Mouse (Mus musculus) intestine, embryonic 15.5 days (tissue): ENCODE results near the gene Arhgef1. TPM values are rescaled to one million over a fixed set of nuclear protein-coding genes. Genes with fewer than 3 reads are reported as not detected.
"Not testable (repeated sequence)": the region's sequence is repeated elsewhere in the genome, so short reads cannot be mapped to it uniquely, and the experiment has no call there.

Experiments used
- ATAC-seq: fragments of 200-750 bp; cut with Nextera tagmentation; 2 replicates; pipeline ENCODE4 v1.8.0; 2017; ENCODE audit warnings: moderate TSS enrichment, moderate library complexity
- H3K27ac ChIP-seq: fragments of 300-500 bp; sonication (generic); 2 replicates; pipeline ENCODE4 v1.5.1; 2015; ENCODE audit warnings: mild to moderate bottlenecking, inconsistent platforms
- H3K27me3 ChIP-seq: fragments of 300-500 bp; sonication (generic); replicated peaks from 2 replicates; pipeline ENCODE4 v1.6.1; 2015; ENCODE audit warnings: inconsistent platforms
- H3K36me3 ChIP-seq: fragments of 300-500 bp; sonication (generic); 2 replicates; pipeline ENCODE4 v1.6.1; 2015; ENCODE audit warnings: inconsistent platforms
- H3K4me1 ChIP-seq: fragments of 300-500 bp; sonication (generic); replicated peaks from 2 replicates; pipeline ENCODE4 v1.6.1; 2015; ENCODE audit warnings: inconsistent platforms
- H3K4me2 ChIP-seq: fragments of 300-500 bp; sonication (generic); replicated peaks from 2 replicates; pipeline ENCODE4 v1.6.1; 2015; ENCODE audit warnings: mild to moderate bottlenecking, inconsistent platforms
- H3K4me3 ChIP-seq: fragments of 300-500 bp; sonication (generic); replicated peaks from 2 replicates; pipeline ENCODE4 v1.5.1; 2015; ENCODE audit warnings: inconsistent platforms
- H3K9ac ChIP-seq: fragments of 300-500 bp; sonication (generic); 2 replicates; pipeline ENCODE4 v1.6.1; 2015; ENCODE audit warnings: inconsistent platforms
- H3K9me3 ChIP-seq: fragments of 300-500 bp; sonication (generic); 2 replicates; pipeline ENCODE4 v1.6.1; 2016; ENCODE audit warnings: inconsistent platforms
- WGBS: fragments of 180-500 bp; shearing (Covaris S2); methylation state at CpG from one replicate; pipeline ENCODE4 v1.1.7; 2015; 5-methylcytosine and 5-hydroxymethylcytosine counted together
- polyA plus RNA-seq: library from polyadenylated mRNA; unstranded; fragments of >200 nt; fragmentation: Nextera tagmentation; extraction: Ambion mirVana; gene quantifications from 2 replicates; pipeline ENCODE4 v1.2.1, GENCODE M21; 2015

Arhgef1 gene
- polyA plus RNA-seq, 1 experiment from 2014 or later, result 76.5 TPM

GRCm38 (mm10) chr7:24892125-24892583 is 10.6 kb upstream of the Arhgef1 start:
- H3K4me1 ChIP-seq, result peaks cover 4% of the 10 kb centered on the region; the same call in 1 of the 2 replicates
- no peak for ATAC-seq
- no peak overlapping the region for H3K9ac ChIP-seq
- WGBS, result 60% methylated on average over 2 of the region's 2 CpGs
- no peak overlapping the region for H3K27ac ChIP-seq
- H3K4me3 ChIP-seq, result no peak overlapping the region
- H3K36me3 ChIP-seq, result peaks cover 23% of the 10 kb centered on the region
- H3K27me3 ChIP-seq, result no peaks in the 10 kb centered on the region
- no peaks in the 10 kb centered on the region for H3K9me3 ChIP-seq
- no peak overlapping the region for H3K4me2 ChIP-seq

GRCm38 (mm10) chr7:24895749-24896148 is 7.0 kb upstream of the Arhgef1 start:
- not testable (repeated sequence) for H3K27ac ChIP-seq, H3K4me3 ChIP-seq, H3K4me2 ChIP-seq, H3K9ac ChIP-seq, H3K4me1 ChIP-seq, ATAC-seq, H3K9me3 ChIP-seq, H3K36me3 ChIP-seq, H3K27me3 ChIP-seq
- WGBS, result 95% methylated on average over 2 of the region's 2 CpGs

- no peak for ATAC-seq
- no peak overlapping the region for H3K4me2 ChIP-seq
- no peaks in the 10 kb centered on the region for H3K4me1 ChIP-seq
- H3K9me3 ChIP-seq, result no peaks in the 10 kb centered on the region
- 89% methylated on average over 8 of the region's 8 CpGs for WGBS
- H3K27ac ChIP-seq, result no peak overlapping the region
- H3K4me3 ChIP-seq, result no peak overlapping the region
- H3K9ac ChIP-seq, result no peak overlapping the region
- no peaks in the 10 kb centered on the region for H3K36me3 ChIP-seq
- no peaks in the 10 kb centered on the region for H3K27me3 ChIP-seq
Observed at GRCm38 (mm10) chr7:24896269-24896668, 6.4 kb upstream of the Arhgef1 start.

- Histone ChIP-seq H3K27ac (no peak within 1 kb of the TSS), H3K9me3 (no peaks in the 10 kb centered on the region), H3K36me3 (no peaks in the 10 kb centered on the region), H3K4me3 (no peak within 1 kb of the TSS), H3K9ac (no peak within 1 kb of the TSS), H3K4me1 (no peaks in the 10 kb centered on the region; the same call in 1 of the 2 replicates), H3K27me3 (no peaks in the 10 kb centered on the region), H3K4me2 (no peak within 1 kb of the TSS)
- 61% methylated on average over 12 of the region's 12 CpGs for WGBS
- ATAC-seq, result no peak
Observed at GRCm38 (mm10) chr7:24897224-24897623, 5.5 kb upstream of the Arhgef1 start, which contains the start of gene Cd79a. TSS of gene Cd79a (plus strand) at chr7:24897381.

GRCm38 (mm10) chr7:24897959-24898358 is 4.8 kb upstream of the Arhgef1 start:
- H3K4me1 ChIP-seq, result peaks cover 3% of the 10 kb centered on the region; the same call in 1 of the 2 replicates
- H3K4me2 ChIP-seq, result no peak overlapping the region
- no peak overlapping the region for H3K9ac ChIP-seq
- no peaks in the 10 kb centered on the region for H3K27me3 ChIP-seq
- H3K36me3 ChIP-seq, result no peaks in the 10 kb centered on the region
- H3K9me3 ChIP-seq, result no peaks in the 10 kb centered on the region
- no peak overlapping the region for H3K4me3 ChIP-seq
- 71% methylated on average over 5 of the region's 5 CpGs for WGBS
- ATAC-seq, result no peak
- no peak overlapping the region for H3K27ac ChIP-seq

GRCm38 (mm10) chr7:24901114-24901513 is 1.6 kb upstream of the Arhgef1 start:
- ATAC-seq, result no peak
- H3K4me1 ChIP-seq, result peaks cover 10% of the 10 kb centered on the region

GRCm38 (mm10) chr7:24901842-24902241 is 870 bp upstream of the Arhgef1 start:
- H3K4me1 ChIP-seq, result peaks cover 17% of the 10 kb centered on the region
- H3K9ac ChIP-seq, result no peak overlapping the region
- ATAC-seq, result no peak
- no peak overlapping the region for H3K4me3 ChIP-seq
- no peak overlapping the region; the same call in 1 of the 2 replicates for H3K27ac ChIP-seq
- H3K27me3 ChIP-seq, result no peaks in the 10 kb centered on the region
- no peaks in the 10 kb centered on the region for H3K36me3 ChIP-seq
- 57% methylated on average over 1 of the region's 1 CpGs for WGBS
- no peak overlapping the region for H3K4me2 ChIP-seq
- no peaks in the 10 kb centered on the region for H3K9me3 ChIP-seq

More at GRCm38 (mm10) chr7:24901114-24901513, 1.6 kb upstream of the Arhgef1 start:
- H3K4me2 ChIP-seq, result no peak overlapping the region
- no peak overlapping the region for H3K9ac ChIP-seq
- H3K27me3 ChIP-seq, result no peaks in the 10 kb centered on the region
- WGBS, result 77% methylated on average over 6 of the region's 6 CpGs
- H3K36me3 ChIP-seq, result no peaks in the 10 kb centered on the region
- H3K27ac ChIP-seq, result no peak overlapping the region
- H3K4me3 ChIP-seq, result no peak overlapping the region
- no peaks in the 10 kb centered on the region for H3K9me3 ChIP-seq

GRCm38 (mm10) chr7:24902264-24902629 is 465 bp upstream of the Arhgef1 start:
- Histone ChIP-seq H3K4me1 (peaks cover 21% of the 10 kb centered on the region), H3K4me3 (peak overlapping the region; percentile 83), H3K4me2 (peak overlapping the region; percentile 78), H3K27ac (peak overlapping the region; percentile 92), H3K9me3 (no peaks in the 10 kb centered on the region), H3K9ac (peak overlapping the region; percentile 76), H3K36me3 (no peaks in the 10 kb centered on the region), H3K27me3 (no peaks in the 10 kb centered on the region)
- 42% methylated on average over 2 of the region's 2 CpGs for WGBS
- no peak for ATAC-seq

- H3K9ac ChIP-seq, result peak overlapping the region; percentile 76
- ATAC-seq, result no peak
Observed at GRCm38 (mm10) chr7:24903444-24903825, 723 bp downstream of the Arhgef1 start.

GRCm38 (mm10) chr7:24904070-24904483 is 1.4 kb downstream of the Arhgef1 start:
- peak; percentile 96 for ATAC-seq
- peak overlapping the region; percentile 78 for H3K4me2 ChIP-seq
- no peaks in the 10 kb centered on the region for H3K9me3 ChIP-seq
- peaks cover 27% of the 10 kb centered on the region for H3K4me1 ChIP-seq
- H3K27me3 ChIP-seq, result no peaks in the 10 kb centered on the region
- H3K36me3 ChIP-seq, result peaks cover 4% of the 10 kb centered on the region; the same call in 1 of the 2 replicates
- WGBS, result under 1% methylated on average over 29 of the region's 30 CpGs
- peak overlapping the region; percentile 83 for H3K4me3 ChIP-seq
- H3K27ac ChIP-seq, result peak overlapping the region; percentile 92
- H3K9ac ChIP-seq, result peak overlapping the region; percentile 81

More at GRCm38 (mm10) chr7:24903444-24903825, 723 bp downstream of the Arhgef1 start:
- WGBS, result 21% methylated on average over 10 of the region's 10 CpGs
- Histone ChIP-seq H3K36me3 (peaks cover 4% of the 10 kb centered on the region; the same call in 1 of the 2 replicates), H3K9me3 (no peaks in the 10 kb centered on the region), H3K4me1 (peaks cover 27% of the 10 kb centered on the region), H3K27me3 (no peaks in the 10 kb centered on the region), H3K27ac (peak overlapping the region; percentile 92), H3K4me3 (peak overlapping the region; percentile 83), H3K4me2 (peak overlapping the region; percentile 78)

- no peaks in the 10 kb centered on the region for H3K27me3 ChIP-seq
- WGBS, result 18% methylated on average over 3 of the region's 3 CpGs
- peak; percentile 13; the same call in 1 of the 2 replicates for ATAC-seq
Observed at GRCm38 (mm10) chr7:24904936-24905335, 2.2 kb downstream of the Arhgef1 start.

GRCm38 (mm10) chr7:24906551-24906950 is 3.8 kb downstream of the Arhgef1 start:
- H3K27ac ChIP-seq, result no peak overlapping the region
- no peaks in the 10 kb centered on the region for H3K9me3 ChIP-seq
- H3K4me1 ChIP-seq, result peaks cover 27% of the 10 kb centered on the region
- peaks cover 4% of the 10 kb centered on the region; the same call in 1 of the 2 replicates for H3K36me3 ChIP-seq
- 25% methylated on average over 6 of the region's 6 CpGs for WGBS
- no peak for ATAC-seq
- H3K4me2 ChIP-seq, result peak overlapping the region; percentile 28; the same call in 1 of the 2 replicates
- H3K9ac ChIP-seq, result no peak overlapping the region
- no peak overlapping the region for H3K4me3 ChIP-seq
- H3K27me3 ChIP-seq, result no peaks in the 10 kb centered on the region

More at GRCm38 (mm10) chr7:24904936-24905335, 2.2 kb downstream of the Arhgef1 start:
- H3K4me2 ChIP-seq, result peak overlapping the region; percentile 78
- H3K9ac ChIP-seq, result peak overlapping the region; percentile 81
- no peaks in the 10 kb centered on the region for H3K9me3 ChIP-seq
- peaks cover 4% of the 10 kb centered on the region; the same call in 1 of the 2 replicates for H3K36me3 ChIP-seq
- peak overlapping the region; percentile 72; the same call in 1 of the 2 replicates for H3K27ac ChIP-seq
- H3K4me1 ChIP-seq, result peaks cover 27% of the 10 kb centered on the region
- H3K4me3 ChIP-seq, result peak overlapping the region; percentile 83

GRCm38 (mm10) chr7:24907211-24907748 is 4.6 kb downstream of the Arhgef1 start:
- ATAC-seq, result no peak
- H3K9ac ChIP-seq, result no peak overlapping the region

More at GRCm38 (mm10) chr7:24907211-24907748, 4.6 kb downstream of the Arhgef1 start:
- Histone ChIP-seq H3K4me1 (peaks cover 27% of the 10 kb centered on the region), H3K4me3 (no peak overlapping the region), H3K9me3 (no peaks in the 10 kb centered on the region), H3K36me3 (peaks cover 7% of the 10 kb centered on the region), H3K4me2 (peak overlapping the region; percentile 28; the same call in 1 of the 2 replicates), H3K27ac (no peak overlapping the region), H3K27me3 (no peaks in the 10 kb centered on the region)
- 25% methylated on average over 13 of the region's 13 CpGs for WGBS
